Mouse (Mus musculus): ENCODE measurements around the gene Triobp.
A peak's percentile ranks its signal among the peaks of the same experiment; 100 is the strongest.

Gene Triobp

GRCm38 (mm10) chr15:78962885-78963284 is 15.4 kb downstream of the Triobp start:
- peak; percentile 84 to 87 for DNase-seq

- DNase-seq = no peak
Observed at GRCm38 (mm10) chr15:78971626-78972025, 24.1 kb downstream of the Triobp start.

- DNase-seq = peak in 1 of 2 experiments; percentile 33
Observed at GRCm38 (mm10) chr15:78973950-78974349, 26.4 kb downstream of the Triobp start.

GRCm38 (mm10) chr15:78977676-78978159 is 30.2 kb downstream of the Triobp start:
- DNase-seq = no peak

- no peak for DNase-seq
Observed at GRCm38 (mm10) chr15:78978875-78979274, 31.4 kb downstream of the Triobp start.

- peak; percentile 54 to 69 for DNase-seq
Observed at GRCm38 (mm10) chr15:78980084-78980483, 32.6 kb downstream of the Triobp start.

- peak; percentile 69 to 82 for DNase-seq
Observed at GRCm38 (mm10) chr15:78982658-78983435, 35.3 kb downstream of the Triobp start.

GRCm38 (mm10) chr15:78983436-78984285 is 36.1 kb downstream of the Triobp start:
- no peak for DNase-seq

GRCm38 (mm10) chr15:78984286-78984778 is 36.8 kb downstream of the Triobp start:
- no peak for DNase-seq

GRCm38 (mm10) chr15:78986536-78987220 is 39.2 kb downstream of the Triobp start:
- peak; percentile 72 to 81 for DNase-seq

- peak; percentile 99 for DNase-seq
Observed at GRCm38 (mm10) chr15:78988499-78988971, 41.0 kb downstream of the Triobp start.

- no peak for DNase-seq
Observed at GRCm38 (mm10) chr15:78989152-78990092, 41.9 kb downstream of the Triobp start.

- DNase-seq = no peak
Observed at GRCm38 (mm10) chr15:78990093-78990463, 42.6 kb downstream of the Triobp start.

- DNase-seq = no peak
Observed at GRCm38 (mm10) chr15:78990970-78991525, 43.5 kb downstream of the Triobp start.

- no peak for DNase-seq
Observed at GRCm38 (mm10) chr15:78992235-78992634, 44.7 kb downstream of the Triobp start.

- no peak for DNase-seq
Observed at GRCm38 (mm10) chr15:78992925-78993324, 45.4 kb downstream of the Triobp start.

GRCm38 (mm10) chr15:78995916-78996315 is 48.4 kb downstream of the Triobp start:
- DNase-seq = no peak

- DNase-seq = no peak
Observed at GRCm38 (mm10) chr15:78996663-78997062, 49.1 kb downstream of the Triobp start.

- no peak for DNase-seq
Observed at GRCm38 (mm10) chr15:78998348-78998747, 50.8 kb downstream of the Triobp start.

- DNase-seq = peak; percentile 38 to 47
Observed at GRCm38 (mm10) chr15:78999586-78999985, 52.1 kb downstream of the Triobp start.

GRCm38 (mm10) chr15:79000357-79000791 is 52.9 kb downstream of the Triobp start:
- DNase-seq = peak; percentile 55 to 57

All from cerebellum, postnatal 36 days (tissue).